Mouse (Mus musculus): Measurements from ENCODE around the gene Itga7. TPM values are rescaled to one million over a fixed set of nuclear protein-coding genes. Genes with fewer than 3 reads are reported as not detected.
"Not testable (repeated sequence)": the region's sequence is repeated elsewhere in the genome, so short reads cannot be mapped to it uniquely, and the experiment has no call there.

Gene Itga7
- polyA plus RNA-seq, 1 experiment from 2014 or later: 5.2 TPM

DNA sequence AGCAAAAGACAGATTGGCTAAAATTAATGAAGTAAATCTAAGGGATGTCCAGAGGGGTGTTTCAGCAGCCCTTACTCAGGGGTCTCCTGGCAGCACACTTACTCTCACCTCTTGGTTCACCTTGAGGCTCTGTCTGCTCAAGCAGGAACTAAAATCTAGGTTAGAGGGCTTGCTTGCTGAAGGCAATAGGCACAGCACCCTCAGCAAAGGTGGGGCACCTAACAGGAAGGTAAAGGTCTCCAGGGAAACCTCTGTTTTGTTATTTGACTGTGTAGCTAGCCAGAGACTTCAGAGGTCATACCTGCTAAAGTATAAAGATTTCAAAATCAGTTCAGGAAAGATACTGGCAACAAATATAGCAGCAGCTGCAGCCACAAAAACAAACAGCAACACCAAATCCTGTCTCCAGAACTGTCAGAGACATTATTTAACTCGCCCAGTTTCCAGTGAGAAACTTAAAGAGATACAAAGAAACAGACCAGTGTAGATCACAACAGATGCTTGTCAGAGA is 37.2 kb downstream of the Itga7 start:
- ATAC-seq (ENCODE audit: insufficient read depth, low FRiP score, low read depth): no peak
- Histone ChIP-seq H3K27ac (peak overlapping the region; percentile 38; the same call in 1 of the 2 replicates), H3K27me3 (replicated peaks) (no peaks in the 10 kb centered on the region), H3K9me3 (no peaks in the 10 kb centered on the region), H3K4me3 (replicated peaks) (no peak overlapping the region), H3K36me3 (no peaks in the 10 kb centered on the region), H3K4me2 (no peak overlapping the region), H3K9ac (no peak overlapping the region), H3K4me1 (peaks cover 8% of the 10 kb centered on the region; the same call in 1 of the 2 replicates)
- WGBS: 24% methylated on average over 1 of the region's 1 CpGs

DNA sequence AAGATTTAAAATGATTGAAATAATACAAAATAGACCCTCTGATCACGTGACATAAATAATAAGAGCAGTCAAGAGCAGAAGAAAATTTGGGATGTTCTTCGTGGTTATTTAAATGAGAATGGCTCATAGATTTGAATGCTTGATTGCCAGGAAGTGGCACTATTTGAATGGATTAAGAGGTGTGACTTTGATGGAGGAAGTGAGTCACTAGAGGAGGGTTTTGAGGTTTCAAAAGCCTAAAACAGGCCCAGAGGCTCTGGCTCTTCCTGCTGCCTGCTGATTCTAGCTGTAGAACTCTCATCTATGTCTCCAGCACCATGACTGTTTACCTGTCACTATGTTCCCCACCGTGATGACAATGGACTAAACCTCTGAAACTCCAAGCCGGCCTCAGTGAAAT is 39.2 kb downstream of the Itga7 start:
- Histone ChIP-seq H3K27ac (no peak overlapping the region), H3K4me1 (peaks cover 5% of the 10 kb centered on the region; the same call in 1 of the 2 replicates), H3K9ac (no peak overlapping the region), H3K4me2 (no peak overlapping the region), H3K9me3 (no peaks in the 10 kb centered on the region), H3K4me3 (replicated peaks) (no peak overlapping the region), H3K36me3 (no peaks in the 10 kb centered on the region), H3K27me3 (replicated peaks) (no peaks in the 10 kb centered on the region)
- no peak for ATAC-seq (ENCODE audit: insufficient read depth, low FRiP score, low read depth)
- WGBS: 72% methylated on average over 4 of the region's 4 CpGs

DNA sequence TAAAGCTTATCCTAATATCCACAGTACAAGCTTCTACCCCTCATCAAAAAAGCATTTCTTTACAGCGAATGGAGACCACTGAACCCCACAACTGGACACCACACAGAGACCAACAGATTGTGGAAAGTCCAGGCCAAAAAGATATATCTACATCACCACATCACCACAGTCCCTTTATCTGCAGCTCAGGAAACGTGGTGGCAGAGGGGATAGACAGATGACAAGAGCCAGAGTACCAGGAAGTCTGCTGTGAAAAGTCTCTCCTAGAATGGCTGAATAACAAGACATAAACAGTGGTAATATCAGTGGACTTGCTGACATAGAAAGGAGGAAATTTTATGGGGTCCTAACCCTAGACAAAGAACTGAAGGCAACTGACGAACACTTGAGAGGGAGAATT is 42.8 kb downstream of the Itga7 start:
- Histone ChIP-seq H3K27me3 (replicated peaks) (no peaks in the 10 kb centered on the region), H3K4me1 (no peaks in the 10 kb centered on the region), H3K4me3 (replicated peaks) (no peak overlapping the region), H3K9ac (no peak overlapping the region), H3K36me3 (no peaks in the 10 kb centered on the region), H3K27ac (no peak overlapping the region), H3K4me2 (no peak overlapping the region), H3K9me3 (no peaks in the 10 kb centered on the region)
- whole genome bisulfite sequencing: 62% methylated on average over 3 of the region's 3 CpGs
- no peak for ATAC-seq (ENCODE audit: insufficient read depth, low FRiP score, low read depth)

DNA sequence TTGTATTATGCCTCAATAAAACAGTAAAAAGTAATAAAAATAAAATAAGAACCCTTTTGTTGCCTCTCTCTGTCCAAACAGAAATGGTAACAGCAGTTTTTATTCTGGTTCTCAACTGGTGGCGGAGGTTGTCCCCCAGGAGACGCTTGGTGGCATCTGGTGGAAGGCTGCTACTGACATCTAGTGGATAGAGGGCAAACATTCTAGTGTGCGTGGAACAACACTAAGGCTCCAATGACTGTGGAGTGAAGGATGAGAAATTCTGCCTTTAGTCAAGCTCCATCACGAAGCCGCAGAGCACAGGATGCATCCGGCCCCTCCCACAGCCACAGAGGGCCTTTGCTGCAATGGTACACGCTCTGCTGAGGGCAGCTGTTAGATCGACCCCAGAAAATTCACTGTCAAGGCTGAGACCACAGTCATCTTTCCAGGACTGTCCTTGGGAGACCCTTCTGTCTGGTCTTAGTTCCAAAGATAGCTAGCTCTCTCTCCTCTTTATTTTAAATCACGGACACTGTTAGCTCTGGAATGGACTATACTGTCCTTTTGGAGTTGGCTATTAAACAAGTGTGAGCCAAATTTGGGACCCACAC is 44.0 kb downstream of the Itga7 start:
- Histone ChIP-seq H3K4me2 (no peak overlapping the region), H3K36me3 (no peaks in the 10 kb centered on the region), H3K9ac (no peak overlapping the region), H3K27ac (no peak overlapping the region), H3K4me1 (no peaks in the 10 kb centered on the region), H3K9me3 (no peaks in the 10 kb centered on the region), H3K27me3 (replicated peaks) (no peaks in the 10 kb centered on the region), H3K4me3 (replicated peaks) (no peak overlapping the region)
- ATAC-seq (ENCODE audit: insufficient read depth, low FRiP score, low read depth): no peak
- 22% methylated on average over 9 of the region's 9 CpGs for WGBS

DNA sequence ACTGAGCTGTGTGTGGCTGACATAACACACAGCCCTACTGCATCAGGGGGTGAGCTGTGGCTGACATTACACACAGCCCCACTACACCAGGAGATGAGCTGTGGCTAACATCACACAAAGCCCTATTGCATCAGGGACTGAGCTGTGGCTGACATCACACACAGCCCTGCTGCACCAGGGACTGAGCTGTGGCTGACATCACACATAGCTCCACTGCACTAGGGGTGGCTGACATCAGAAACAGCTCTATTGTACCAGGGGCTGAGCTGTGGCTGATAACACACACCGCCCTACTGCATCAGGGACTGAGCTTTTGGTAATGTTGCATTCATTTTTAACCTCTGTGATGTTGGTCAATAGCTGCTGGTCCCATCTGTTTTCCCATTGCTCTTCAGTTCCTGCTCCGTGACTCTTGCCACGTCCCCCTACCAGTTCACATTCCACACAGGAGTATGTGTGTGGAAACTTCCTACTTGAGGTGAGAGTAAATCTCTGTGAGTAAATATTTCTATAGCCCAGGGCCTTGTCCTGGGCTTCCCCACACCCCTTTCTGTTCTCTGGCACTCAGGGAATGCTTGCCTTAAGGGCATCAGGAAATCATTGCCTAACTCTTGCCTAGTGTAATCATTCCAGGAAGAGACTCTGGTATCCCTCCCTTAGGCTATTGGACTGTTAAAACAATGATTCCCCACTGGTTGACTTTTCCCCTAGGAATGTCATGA is 47.2 kb downstream of the Itga7 start:
- H3K9ac ChIP-seq: no peak overlapping the region
- H3K4me2 ChIP-seq: no peak overlapping the region
- no peaks in the 10 kb centered on the region for H3K36me3 ChIP-seq
- H3K9me3 ChIP-seq: no peaks in the 10 kb centered on the region
- no peak overlapping the region for H3K4me3 ChIP-seq (replicated peaks)
- ATAC-seq (ENCODE audit: insufficient read depth, low FRiP score, low read depth): no peak; the same call in 1 of the 2 replicates
- H3K27ac ChIP-seq: no peak overlapping the region
- no peaks in the 10 kb centered on the region for H3K27me3 ChIP-seq (replicated peaks)
- 58% methylated on average over 3 of the region's 3 CpGs for WGBS
- no peaks in the 10 kb centered on the region for H3K4me1 ChIP-seq

DNA sequence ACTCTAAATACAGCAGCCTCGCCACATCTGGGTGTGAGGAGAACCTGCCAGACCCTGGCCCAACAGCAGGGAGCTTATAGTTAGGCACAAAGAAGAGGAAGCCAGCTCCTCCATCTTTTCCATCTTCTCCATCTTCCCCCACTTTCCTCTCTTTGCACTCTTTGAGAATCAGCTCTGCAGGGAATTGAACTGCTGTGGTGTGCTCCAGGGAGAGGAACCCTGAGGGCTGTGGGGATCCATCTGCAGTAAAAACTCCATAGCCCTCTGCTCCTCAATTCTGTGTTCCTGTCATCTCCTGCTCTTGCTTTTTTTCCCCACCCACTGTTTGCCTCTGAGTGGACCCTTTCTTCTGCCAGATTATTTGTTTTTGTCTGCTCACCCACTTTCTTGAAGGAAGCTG is 55.5 kb downstream of the Itga7 start, which contains the start of gene Olfr9:
Gene Olfr9 (plus strand): TSS at position 301 of the 400 bp plus-strand sequence.
- 67% methylated on average over 1 of the region's 1 CpGs for WGBS

DNA sequence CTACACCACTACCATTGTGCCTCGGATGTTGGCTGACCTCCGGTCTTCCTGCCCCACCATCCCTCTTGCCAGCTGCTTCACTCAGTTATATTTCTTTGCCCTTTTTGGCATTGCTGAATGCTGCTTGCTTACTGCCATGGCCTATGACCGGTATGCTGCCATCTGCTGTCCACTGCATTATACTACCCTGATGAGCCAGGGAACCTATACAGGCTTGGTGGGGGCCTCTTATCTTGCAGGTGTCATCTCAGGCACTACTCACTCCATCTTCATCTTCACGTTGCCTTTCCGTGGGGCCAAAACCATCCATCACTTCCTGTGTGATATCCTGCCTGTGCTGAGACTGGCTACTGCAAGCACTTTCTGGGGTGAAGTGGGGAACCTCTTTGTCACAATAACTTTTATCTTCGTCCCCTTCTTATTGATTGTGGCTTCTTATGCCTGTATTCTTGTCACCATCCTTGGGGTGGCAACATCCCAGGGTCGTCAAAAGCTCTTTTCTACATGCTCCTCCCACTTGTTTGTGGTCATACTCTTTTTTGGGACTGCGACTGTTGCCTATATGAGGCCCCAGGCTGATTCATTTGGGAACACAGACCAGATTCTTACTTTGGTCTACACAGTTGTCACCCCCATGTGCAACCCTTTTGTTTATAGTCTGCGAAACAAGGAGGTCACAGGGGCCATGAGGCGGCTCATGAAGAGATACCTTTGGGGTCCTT is 56.7 kb downstream of the Itga7 start:
- H3K36me3 ChIP-seq; ATAC-seq (ENCODE audit: insufficient read depth, low FRiP score, low read depth); H3K4me3 ChIP-seq (replicated peaks); H3K4me1 ChIP-seq; H3K27me3 ChIP-seq (replicated peaks); H3K9me3 ChIP-seq; H3K4me2 ChIP-seq; H3K9ac ChIP-seq; H3K27ac ChIP-seq: not testable (repeated sequence)
- 56% methylated on average over 7 of the region's 10 CpGs for WGBS

More for the DNA sequence above, 55.5 kb downstream of the Itga7 start, which contains the start of gene Olfr9:
- H3K4me2 ChIP-seq; H3K36me3 ChIP-seq; H3K27ac ChIP-seq; H3K9me3 ChIP-seq; H3K27me3 ChIP-seq (replicated peaks); H3K4me3 ChIP-seq (replicated peaks); H3K9ac ChIP-seq; ATAC-seq (ENCODE audit: insufficient read depth, low FRiP score, low read depth); H3K4me1 ChIP-seq: not testable (repeated sequence)

DNA sequence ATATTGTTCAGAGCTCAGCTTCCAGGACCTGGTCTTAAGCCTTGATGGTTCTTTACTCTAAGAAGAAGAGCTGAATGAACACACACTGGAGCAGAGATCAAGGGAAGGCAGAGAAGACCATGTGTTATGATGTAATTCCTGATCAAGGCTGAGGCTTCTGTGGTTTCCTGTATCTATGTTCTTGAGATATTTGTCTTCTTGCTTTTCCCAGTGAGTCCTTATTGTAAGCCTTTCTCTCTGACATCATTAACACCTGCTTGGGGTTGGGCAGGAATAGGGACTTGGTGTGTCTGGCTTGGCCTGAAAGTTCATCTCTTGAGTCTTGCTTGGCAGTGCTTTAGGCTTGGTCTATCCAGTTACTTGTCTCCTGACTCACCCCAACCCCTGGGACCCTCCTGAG is 57.4 kb downstream of the Itga7 start:
- H3K27ac ChIP-seq: no peak overlapping the region
- no peaks in the 10 kb centered on the region for H3K27me3 ChIP-seq (replicated peaks)
- no peak overlapping the region for H3K4me3 ChIP-seq (replicated peaks)
- H3K9ac ChIP-seq: no peak overlapping the region
- no peak for ATAC-seq (ENCODE audit: insufficient read depth, low FRiP score, low read depth)
- no peak overlapping the region for H3K4me2 ChIP-seq
- no peaks in the 10 kb centered on the region for H3K36me3 ChIP-seq
- no peaks in the 10 kb centered on the region for H3K4me1 ChIP-seq
- no peaks in the 10 kb centered on the region for H3K9me3 ChIP-seq

DNA sequence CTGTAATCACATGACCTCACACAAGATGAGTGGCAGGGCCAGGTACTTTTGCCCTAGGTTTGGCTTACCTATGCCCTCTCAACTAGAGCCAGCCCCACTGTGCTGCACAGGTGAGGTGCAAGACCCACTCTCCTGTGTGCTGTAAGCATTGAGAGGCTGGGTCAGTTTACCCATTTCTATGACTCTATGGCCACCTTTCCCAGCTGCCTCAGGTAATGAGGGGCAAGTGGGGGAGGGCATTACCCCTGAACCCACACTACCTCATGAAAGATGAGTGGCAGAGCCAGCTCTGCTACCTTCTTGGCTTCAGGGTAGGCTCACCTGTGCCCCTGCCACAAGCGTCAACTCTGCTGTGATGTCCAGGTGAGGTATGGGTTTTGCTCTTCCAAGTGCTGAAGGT is 62.2 kb downstream of the Itga7 start:
- Histone ChIP-seq H3K4me3 (replicated peaks) (no peak overlapping the region), H3K27ac (no peak overlapping the region), H3K4me1 (no peaks in the 10 kb centered on the region), H3K27me3 (replicated peaks) (no peaks in the 10 kb centered on the region), H3K36me3 (no peaks in the 10 kb centered on the region), H3K9me3 (no peaks in the 10 kb centered on the region), H3K9ac (no peak overlapping the region), H3K4me2 (no peak overlapping the region)
- no peak for ATAC-seq (ENCODE audit: insufficient read depth, low FRiP score, low read depth)
- 88% methylated on average over 1 of the region's 1 CpGs for WGBS

DNA sequence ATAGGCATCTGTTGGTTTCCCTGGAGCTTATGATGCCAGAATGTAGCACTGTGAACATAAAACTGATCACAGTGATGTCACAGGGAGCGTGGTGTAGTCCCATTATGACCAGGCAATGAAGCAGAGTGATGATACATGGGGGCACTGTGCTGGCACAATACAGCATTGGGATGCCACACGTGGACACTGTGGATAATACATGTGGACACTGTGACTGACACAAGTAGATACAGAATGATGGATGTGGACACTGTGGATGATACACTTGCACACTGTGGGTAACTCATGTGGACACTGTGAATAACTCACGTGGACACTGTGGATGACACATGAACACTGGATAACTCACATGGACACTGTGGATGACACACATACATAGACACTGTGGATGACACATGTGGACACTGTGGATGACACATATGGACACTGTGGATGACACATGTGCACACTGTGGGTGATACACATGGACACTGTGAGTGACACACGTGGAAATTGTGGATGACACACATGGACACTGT is 63.0 kb downstream of the Itga7 start:
- H3K4me3 ChIP-seq (replicated peaks): no peak overlapping the region
- H3K4me2 ChIP-seq: no peak overlapping the region
- no peaks in the 10 kb centered on the region for H3K9me3 ChIP-seq
- no peaks in the 10 kb centered on the region for H3K4me1 ChIP-seq
- no peak overlapping the region for H3K27ac ChIP-seq
- no peak for ATAC-seq (ENCODE audit: insufficient read depth, low FRiP score, low read depth)
- H3K9ac ChIP-seq: no peak overlapping the region
- H3K27me3 ChIP-seq (replicated peaks): no peaks in the 10 kb centered on the region
- WGBS: 75% methylated on average over 4 of the region's 4 CpGs
- H3K36me3 ChIP-seq: no peaks in the 10 kb centered on the region

DNA sequence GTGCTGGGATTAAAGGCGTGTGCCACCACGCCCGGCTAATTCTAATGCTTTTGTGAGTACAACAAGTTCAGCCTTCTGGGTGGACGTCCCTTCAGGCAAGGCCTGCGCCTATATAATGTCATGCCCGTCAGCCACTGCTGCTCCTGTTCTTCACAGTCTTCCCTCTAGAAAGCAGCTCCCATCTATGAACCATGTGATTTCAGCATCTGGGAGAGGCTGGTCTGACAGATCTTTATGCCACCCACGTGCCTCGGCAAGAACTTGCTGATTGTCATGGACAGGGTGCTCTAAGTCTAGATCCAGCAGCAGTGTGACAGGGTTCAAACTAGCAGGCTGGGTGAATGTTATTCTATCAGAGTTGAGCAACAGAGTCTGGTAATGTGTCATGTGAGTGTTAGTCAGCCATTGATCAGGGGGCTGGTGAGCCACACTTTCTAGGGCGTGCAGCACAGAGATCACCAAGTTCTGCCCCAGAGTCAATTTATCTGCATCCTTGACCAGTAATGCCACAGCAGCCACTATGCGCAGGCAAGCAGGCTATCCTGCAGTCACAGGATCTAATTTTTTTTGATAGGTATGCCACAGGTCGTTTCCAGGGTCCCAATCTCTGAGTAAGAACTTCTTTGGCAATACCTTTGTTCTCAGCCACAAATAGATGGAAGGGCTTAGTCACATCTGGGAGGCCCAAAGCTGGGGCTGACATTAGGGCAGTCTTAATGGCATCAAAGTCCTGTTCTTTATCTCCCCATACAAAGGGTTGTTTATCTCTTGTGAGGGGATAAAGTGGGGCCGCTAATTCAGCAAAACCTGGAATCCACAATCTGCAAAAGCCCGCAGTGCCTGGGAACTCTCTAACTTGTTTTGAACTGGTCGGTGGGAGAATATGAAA is 70.7 kb downstream of the Itga7 start:
- Histone ChIP-seq H3K4me2 (no peak overlapping the region), H3K27me3 (replicated peaks) (no peaks in the 10 kb centered on the region), H3K9me3 (no peaks in the 10 kb centered on the region), H3K4me3 (replicated peaks) (no peak overlapping the region), H3K4me1 (no peaks in the 10 kb centered on the region), H3K27ac (no peak overlapping the region), H3K36me3 (no peaks in the 10 kb centered on the region), H3K9ac (no peak overlapping the region)
- 69% methylated on average over 14 of the region's 14 CpGs for WGBS
- peak; percentile 59 for ATAC-seq (ENCODE audit: insufficient read depth, low FRiP score, low read depth)
